21 mouse cellular contexts compared by ENCODE assay signal in the genomic region with DNA sequence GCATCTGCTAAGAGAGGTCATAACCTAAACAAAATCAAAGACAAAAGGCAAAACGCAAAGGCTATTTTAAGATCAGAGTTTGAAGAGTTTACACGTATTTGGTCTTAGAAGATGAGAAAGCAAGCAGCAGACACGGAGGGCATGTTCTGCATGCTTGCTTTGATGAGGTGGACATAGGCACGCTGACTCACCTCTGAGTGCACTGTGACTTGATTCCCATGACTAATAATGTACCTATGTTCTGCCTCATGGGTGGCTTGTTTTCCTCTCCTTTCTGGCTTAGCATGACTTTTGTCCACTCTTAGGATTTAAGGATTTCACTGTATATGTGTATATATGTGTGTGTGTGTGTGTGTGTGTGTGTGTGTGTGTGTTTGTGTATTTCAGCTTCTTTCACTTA.
"Had no signal": no experiment of that assay in that cellular context is flagged by ENCODE, and none has a peak within 500 bp of the region (broad histone marks: within the 10 kb centered on the region; RNA-seq: fewer than 3 reads in every experiment).

No protein-coding gene starts in this region.

- H3K36me3 ChIP-seq: kidney, embryonic 15.5 days; limb, embryonic 12.5 days; limb, embryonic 15.5 days; midbrain, embryonic 10.5 days; stomach, embryonic 15.5 days had no signal

- H3K9me3 ChIP-seq: kidney, embryonic 15.5 days; limb, embryonic 12.5 days; limb, embryonic 15.5 days; midbrain, embryonic 10.5 days; stomach, embryonic 15.5 days had no signal

- H3K4me2 ChIP-seq: kidney, embryonic 15.5 days; limb, embryonic 12.5 days; limb, embryonic 15.5 days; liver, embryonic 11.5 days; lung, embryonic 14.5 days; stomach, embryonic 15.5 days had no signal

- H3K27me3 ChIP-seq: kidney, embryonic 15.5 days; limb, embryonic 12.5 days; limb, embryonic 15.5 days; megakaryocyte, embryonic 14.5 days; stomach, embryonic 15.5 days had no signal

- H3K4me3 ChIP-seq: kidney, embryonic 15.5 days; limb, embryonic 12.5 days; limb, embryonic 15.5 days; megakaryocyte, embryonic 14.5 days; midbrain, embryonic 10.5 days; stomach, embryonic 15.5 days had no signal

- H3K4me1 ChIP-seq: kidney, embryonic 15.5 days; limb, embryonic 12.5 days; limb, embryonic 15.5 days; megakaryocyte, embryonic 14.5 days; midbrain, embryonic 10.5 days; stomach, embryonic 15.5 days had no signal

- H3K9ac ChIP-seq: kidney, embryonic 15.5 days; limb, embryonic 12.5 days; limb, embryonic 15.5 days; liver, embryonic 14.5 days; liver, postnatal 0 days; lung, embryonic 14.5 days; stomach, embryonic 15.5 days had no signal

- H3K27ac ChIP-seq: kidney, embryonic 15.5 days; limb, embryonic 12.5 days; limb, embryonic 15.5 days; liver, embryonic 14.5 days; midbrain, embryonic 10.5 days; stomach, embryonic 15.5 days had no signal

- DNase-seq: kidney, postnatal 10 days; kidney, postnatal 36 days; left cerebral cortex, postnatal 4 days; liver, postnatal 0 days; lung, embryonic 14.5 days; lung, postnatal 10 days; lung, postnatal 36 days; midbrain, embryonic 14.5 days; right cerebral cortex, adult 18-20 months; right cerebral cortex, postnatal 14 days; spleen, adult 18-20 months; thymus, adult 18-20 months; thymus, postnatal 36 days had no signal
